Mouse (Mus musculus): ENCODE measurements around the gene Wdtc1. TPM values are rescaled to one million over a fixed set of nuclear protein-coding genes. Genes with fewer than 3 reads are reported as not detected.

Gene Wdtc1
- total and polyA plus RNA-seq, 3 experiments: 13.2 to 35.3 TPM; not detected in 1

- Histone ChIP-seq H3K4me3 (ENCODE audit: control insufficient read depth in 1 of 2, insufficient read depth in 1 of 2, low read depth in 2 of 2, low read length in 2 of 2) (no peak overlapping the region), H3K79me2 (ENCODE audit: control insufficient read depth, insufficient read depth, low read length, poor library complexity) (no peaks in the 10 kb centered on the region), H3K36me3 (ENCODE audit: control insufficient read depth in 1 of 2, insufficient read depth in 2 of 2, low read length in 2 of 2) (peaks cover 0 to 36% of the 10 kb centered on the region in 2 experiments; a peak in 2 of 4 replicates), H3K9ac (ENCODE audit: control insufficient read depth, low read depth, low read length, poor library complexity, severe bottlenecking) (no peak overlapping the region), H3K27ac (ENCODE audit: control insufficient read depth, low read depth, low read length) (peak overlapping the region; percentile 38), H3K9me3 (replicated peaks; ENCODE audit: insufficient read depth, low read length) (no peaks in the 10 kb centered on the region), H3K27me3 (ENCODE audit: control insufficient read depth in 1 of 2, insufficient read depth in 2 of 2, low read length in 2 of 2) (no peaks in the 10 kb centered on the region), H3K4me1 (ENCODE audit: control insufficient read depth in 1 of 2, insufficient read depth in 2 of 2, low read length in 2 of 2) (peaks cover 8 to 40% of the 10 kb centered on the region in 2 experiments)
- DNase-seq (ENCODE audit: low read depth, low spot score): peak; percentile 87
- TF ChIP-seq GATA1 (IDR thresholded peaks at IDR 0.05; ENCODE audit: low read depth, low read length) (peak; percentile 98), JUND (IDR thresholded peaks at IDR 0.05; ENCODE audit: low read depth, low read length) (no peak), USF1 (IDR thresholded peaks at IDR 0.05; ENCODE audit: low read depth, low read length) (peak; percentile 87), CHD2 (IDR thresholded peaks at IDR 0.05; ENCODE audit: low read length) (no peak), ZNF384 (IDR thresholded peaks at IDR 0.05; ENCODE audit: low read depth, low read length) (0 out of 2 replicates have a peak, but pooled peaks have one; percentile 16), NELFE (IDR thresholded peaks at IDR 0.05; ENCODE audit: low read depth, low read length) (no peak), TCF12 (IDR thresholded peaks at IDR 0.05; ENCODE audit: low read depth, low read length) (peak; percentile 100), E2F4 (IDR thresholded peaks at IDR 0.05; ENCODE audit: borderline replicate concordance, low read depth, low read length) (no peak), ELF1 (IDR thresholded peaks at IDR 0.05; ENCODE audit: low read depth, low read length) (0 out of 2 replicates have a peak, but pooled peaks have one; percentile 30), USF2 (IDR thresholded peaks at IDR 0.05; ENCODE audit: borderline replicate concordance in 1 of 2, insufficient read depth in 1 of 2, low read depth in 1 of 2, low read length in 2 of 2) (0 out of 4 replicates have a peak, but pooled peaks of 1 of the 2 experiments have one; percentile 26), MYC (IDR thresholded peaks at IDR 0.05; ENCODE audit: low read depth, low read length) (peak; percentile 99), TAL1 (IDR thresholded peaks at IDR 0.05; ENCODE audit: low read length) (peak; percentile 94), SMC3 (IDR thresholded peaks at IDR 0.05; ENCODE audit: low read depth, low read length) (no peak), NRF1 (IDR thresholded peaks at IDR 0.05; ENCODE audit: insufficient read depth, low read depth, low read length, poor library complexity, severe bottlenecking) (no peak), SIN3A (IDR thresholded peaks at IDR 0.05; ENCODE audit: low read length) (peak; percentile 98), MAX (IDR thresholded peaks at IDR 0.05; ENCODE audit: low read length) (peak; percentile 98), GABPA (IDR thresholded peaks at IDR 0.05; ENCODE audit: low read depth, low read length) (no peak), ZKSCAN1 (IDR thresholded peaks at IDR 0.05; ENCODE audit: low read depth, low read length) (no peak), POLR2AphosphoS5 (IDR thresholded peaks at IDR 0.05; ENCODE audit: borderline replicate concordance, low read depth, low read length) (no peak), KAT2A (conservative IDR thresholded peaks at IDR 0.05; ENCODE audit: low read depth, low read length) (no peak), MAZ (IDR thresholded peaks at IDR 0.05; ENCODE audit: low read depth, low read length) (0 out of 2 replicates have a peak, but pooled peaks have one; percentile 57), ZMIZ1 (IDR thresholded peaks at IDR 0.05; ENCODE audit: low read depth, low read length) (no peak), HCFC1 (IDR thresholded peaks at IDR 0.05; ENCODE audit: low read depth, low read length) (peak; percentile 52; the same call in 1 of the 2 replicates), BHLHE40 (IDR thresholded peaks at IDR 0.05; ENCODE audit: borderline replicate concordance, low read depth, low read length) (peak; percentile 98), UBTF (IDR thresholded peaks at IDR 0.05; ENCODE audit: borderline replicate concordance, insufficient read depth, low read depth, low read length) (no peak; the same call in 1 of the 2 replicates), CHD1 (IDR thresholded peaks at IDR 0.05; ENCODE audit: low read depth, low read length) (no peak), POLR2AphosphoS2 (IDR thresholded peaks at IDR 0.05; ENCODE audit: low read length) (peak; percentile 38; the same call in 1 of the 2 replicates), MXI1 (IDR thresholded peaks at IDR 0.05; ENCODE audit: low read depth, low read length) (peak; percentile 99), RCOR1 (IDR thresholded peaks at IDR 0.05; ENCODE audit: low read depth, low read length) (peak; percentile 90), ZC3H11A (IDR thresholded peaks at IDR 0.05; ENCODE audit: low read depth, low read length) (no peak), MEF2A (IDR thresholded peaks at IDR 0.05; ENCODE audit: extremely low read depth, insufficient replicate concordance, low read depth, low read length, poor library complexity, severe bottlenecking) (no peak), TBP (IDR thresholded peaks at IDR 0.05; ENCODE audit: low read depth, low read length) (no peak), CTCF (IDR thresholded peaks at IDR 0.05 in 2 of 3, conservative IDR thresholded peaks at IDR 0.05 in 1 of 3; ENCODE audit: control insufficient read depth in 1 of 3, insufficient read depth in 1 of 3, low read depth in 2 of 3, low read length in 3 of 3, poor library complexity in 1 of 3, severe bottlenecking in 1 of 3) (no peak), MYB (IDR thresholded peaks at IDR 0.05; ENCODE audit: low read depth, low read length) (peak; percentile 39; the same call in 1 of the 2 replicates), POLR2A (IDR thresholded peaks at IDR 0.05; ENCODE audit: control insufficient read depth in 1 of 2, insufficient read depth in 1 of 2, low read depth in 1 of 2, low read length in 2 of 2, poor library complexity in 1 of 2) (no peak), MAFK (IDR thresholded peaks at IDR 0.05; ENCODE audit: borderline replicate concordance, low read depth, low read length) (no peak), EP300 (IDR thresholded peaks at IDR 0.05; ENCODE audit: low read depth in 1 of 2, low read length in 2 of 2) (peak; percentile 91 to 95)
These were observed 67.3 kb downstream of the Wdtc1 start for GRCm38 (mm10) chr4:133285950-133286349.

All from MEL (cell line).